Mouse (Mus musculus): ENCODE measurements around the gene Aunip. TPM values are rescaled to one million over a fixed set of nuclear protein-coding genes. Genes with fewer than 3 reads are reported as not detected.

Aunip gene
- not detected for polyA plus RNA-seq (2015; fragmentation: Illumina TruSeq; extraction: RNeasy Lipid Tissue Mini Kit (QIAGEN cat#74804); ENCODE audit: insufficient read depth, low read depth, low replicate concordance)

DNA sequence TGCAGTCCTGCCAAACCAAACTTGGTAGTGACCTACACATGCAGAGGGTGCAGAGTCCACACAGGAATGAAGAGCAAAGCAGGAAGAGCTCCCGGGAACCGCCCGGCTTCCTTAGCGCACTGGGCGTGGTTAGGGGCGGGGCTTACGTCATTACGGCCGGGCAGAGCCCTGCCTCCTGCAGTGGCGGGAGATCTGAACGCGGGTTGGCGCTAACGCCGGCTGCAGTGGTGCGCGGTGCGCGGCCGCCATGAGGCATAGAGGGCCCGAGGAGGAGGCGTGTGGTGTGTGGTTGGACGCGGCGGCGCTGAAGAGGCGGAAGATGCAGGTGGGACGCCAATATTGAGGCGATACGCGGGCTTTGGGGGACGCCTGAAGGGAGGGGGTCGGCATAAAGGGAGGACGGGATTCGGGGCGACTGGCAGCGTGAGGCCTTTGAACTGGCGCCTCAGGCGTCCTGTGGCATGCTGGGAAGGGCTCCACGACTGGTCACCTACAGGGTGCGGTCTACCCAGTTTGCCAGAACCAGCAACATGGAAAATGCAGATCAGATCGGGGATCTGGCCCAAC is at the start of gene Aunip:
Aunip (plus strand) TSS at position 155 of the 567 bp plus-strand sequence.

DNA sequence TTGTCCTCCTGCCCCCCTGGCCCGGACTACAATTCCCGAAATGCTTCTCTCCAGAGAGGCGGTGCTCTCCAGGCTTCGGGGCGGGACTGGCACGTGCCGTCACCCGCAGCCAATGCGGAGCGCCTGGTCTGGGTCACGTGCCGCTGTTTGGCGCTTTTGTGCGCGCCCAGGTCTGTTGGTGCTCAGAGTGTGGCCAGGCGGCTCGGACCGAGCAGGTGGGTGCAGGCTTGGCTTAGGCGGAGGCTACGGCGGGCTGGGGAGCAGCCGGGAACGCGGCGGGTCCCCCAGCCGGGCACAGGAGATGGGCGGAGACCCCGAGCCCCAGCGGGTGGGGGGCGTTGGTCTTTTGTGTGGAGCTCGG is 42.6 kb upstream of the Aunip start, which contains the start of gene Stmn1:
Stmn1 (plus strand) TSS at position 106 of the 361 bp plus-strand sequence.

GRCm38 (mm10) chr4:134496595-134497210 is 14.1 kb upstream of the Aunip start, which contains the start of gene Paqr7:
Gene Paqr7, plus strand, starts transcription at chr4:134496697.

DNA sequence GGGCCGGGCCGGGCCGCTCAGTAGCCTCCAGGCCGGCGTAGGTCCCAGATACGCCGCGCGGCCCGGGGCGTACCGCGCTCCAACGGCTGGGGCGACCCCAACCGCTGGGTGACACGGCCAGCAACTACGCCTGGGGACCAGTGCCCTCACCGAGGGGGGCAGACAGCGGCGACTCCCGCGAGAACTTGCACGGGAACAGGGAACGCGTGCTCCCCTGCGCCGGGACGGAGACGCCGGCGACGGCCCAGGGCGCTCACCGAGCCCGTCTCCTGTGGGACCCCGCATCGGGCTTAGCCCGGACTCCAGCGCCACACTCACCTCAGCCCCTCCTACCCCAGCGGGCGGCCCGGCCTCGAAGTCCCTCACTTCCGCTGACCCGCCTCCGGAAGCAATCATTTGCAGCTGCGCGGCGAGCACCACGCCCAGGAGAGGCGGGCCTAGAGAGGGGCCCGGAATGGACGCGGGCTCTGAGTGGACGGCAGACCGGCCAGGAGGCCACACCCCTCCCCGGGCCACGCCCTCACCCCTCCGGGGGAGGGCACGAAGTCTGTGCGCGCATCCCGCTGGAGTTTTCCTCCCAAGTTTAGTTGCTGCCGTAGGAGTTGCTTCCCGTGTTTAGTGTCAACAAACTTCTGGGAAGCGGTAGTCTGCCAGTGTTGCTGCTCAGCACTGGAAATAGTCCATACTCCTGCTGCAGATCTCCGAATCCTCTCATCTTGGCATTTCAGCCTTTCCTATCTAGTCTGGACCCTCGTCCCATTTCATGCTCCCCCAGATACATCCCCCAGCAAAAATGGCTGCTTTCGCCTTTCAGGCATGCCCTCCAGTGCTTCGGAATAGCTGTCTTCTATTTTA is 24.4 kb downstream of the Aunip start, which contains the start of gene Mtfr1l:
Mtfr1l (minus strand) TSS at position 456 of the 855 bp plus-strand sequence.

GRCm38 (mm10) chr4:134551494-134552316 is 40.9 kb downstream of the Aunip start, which contains the start of gene Selenon:
Gene Selenon, minus strand, starts transcription at chr4:134552166.

Other genes starting within 250 kb of the Aunip start
- gene Pdik1l, start 223.1 kb upstream of the Aunip start, polyA plus RNA-seq (2015; fragmentation: Illumina TruSeq; extraction: RNeasy Lipid Tissue Mini Kit (QIAGEN cat#74804); ENCODE audit: insufficient read depth, low read depth, low replicate concordance) = 1.6 TPM
- gene Trim63, start 195.9 kb upstream of the Aunip start, polyA plus RNA-seq (2015; fragmentation: Illumina TruSeq; extraction: RNeasy Lipid Tissue Mini Kit (QIAGEN cat#74804); ENCODE audit: insufficient read depth, low read depth, low replicate concordance) = not detected
- 1.2 TPM for gene Slc30a2, start 167.8 kb upstream of the Aunip start, polyA plus RNA-seq (2015; fragmentation: Illumina TruSeq; extraction: RNeasy Lipid Tissue Mini Kit (QIAGEN cat#74804); ENCODE audit: insufficient read depth, low read depth, low replicate concordance)
- gene Extl1, start 127.1 kb upstream of the Aunip start, polyA plus RNA-seq (2015; fragmentation: Illumina TruSeq; extraction: RNeasy Lipid Tissue Mini Kit (QIAGEN cat#74804); ENCODE audit: insufficient read depth, low read depth, low replicate concordance) = 4.4 TPM
- gene Pafah2, start 114.7 kb upstream of the Aunip start, polyA plus RNA-seq (2015; fragmentation: Illumina TruSeq; extraction: RNeasy Lipid Tissue Mini Kit (QIAGEN cat#74804); ENCODE audit: insufficient read depth, low read depth, low replicate concordance) = 4.3 TPM
- 9.7 TPM for gene Stmn1, start 42.7 kb upstream of the Aunip start, polyA plus RNA-seq (2015; fragmentation: Illumina TruSeq; extraction: RNeasy Lipid Tissue Mini Kit (QIAGEN cat#74804); ENCODE audit: insufficient read depth, low read depth, low replicate concordance)
- 1.4 TPM for gene Paqr7, start 14.3 kb upstream of the Aunip start, polyA plus RNA-seq (2015; fragmentation: Illumina TruSeq; extraction: RNeasy Lipid Tissue Mini Kit (QIAGEN cat#74804); ENCODE audit: insufficient read depth, low read depth, low replicate concordance)
- gene Mtfr1l, start 24.4 kb downstream of the Aunip start, polyA plus RNA-seq (2015; fragmentation: Illumina TruSeq; extraction: RNeasy Lipid Tissue Mini Kit (QIAGEN cat#74804); ENCODE audit: insufficient read depth, low read depth, low replicate concordance) = 12.1 TPM
- 7.8 TPM for gene Selenon, start 41.2 kb downstream of the Aunip start, polyA plus RNA-seq (2015; fragmentation: Illumina TruSeq; extraction: RNeasy Lipid Tissue Mini Kit (QIAGEN cat#74804); ENCODE audit: insufficient read depth, low read depth, low replicate concordance)
- 3.3 TPM for gene Man1c1, start 193.3 kb downstream of the Aunip start, polyA plus RNA-seq (2015; fragmentation: Illumina TruSeq; extraction: RNeasy Lipid Tissue Mini Kit (QIAGEN cat#74804); ENCODE audit: insufficient read depth, low read depth, low replicate concordance)